Mouse (Mus musculus): ENCODE data around the gene Secisbp2l. TPM values are rescaled to one million over a fixed set of nuclear protein-coding genes. Genes with fewer than 3 reads are reported as not detected.
A peak's percentile ranks its signal among the peaks of the same experiment; 100 is the strongest.

Gene Secisbp2l
- polyA plus RNA-seq, 1 experiment from 2014 or later, result 11.2 TPM

DNA sequence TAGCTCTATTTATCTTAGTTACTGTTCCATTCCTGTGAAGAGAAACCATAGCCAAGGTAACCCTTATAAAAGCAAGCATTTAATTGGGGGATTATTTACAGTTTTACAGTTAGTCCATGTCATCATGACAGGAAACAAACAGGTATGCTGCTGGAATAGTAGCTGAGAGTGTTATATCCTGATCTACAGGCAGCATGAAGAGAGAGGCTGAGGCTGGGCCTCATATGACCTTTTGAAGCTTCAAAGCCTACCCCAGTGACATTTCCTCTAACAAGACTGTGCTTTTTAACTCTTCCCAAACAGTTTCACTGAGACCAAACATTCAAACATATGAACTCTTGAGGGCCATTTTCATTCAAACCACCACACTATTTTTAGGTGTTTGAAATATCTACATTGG lies 15.2 kb upstream of the Secisbp2l start:
- Histone ChIP-seq H3K27ac (replicated peaks) (no peak overlapping the region), H3K36me3 (no peaks in the 10 kb centered on the region), H3K4me1 (peaks cover 17% of the 10 kb centered on the region), H3K9me3 (no peaks in the 10 kb centered on the region), H3K4me3 (no peak overlapping the region), H3K4me2 (no peak overlapping the region), H3K9ac (no peak overlapping the region), H3K27me3 (replicated peaks) (no peaks in the 10 kb centered on the region)
- no peak for ATAC-seq (ENCODE audit: extremely low read depth, insufficient number of reproducible peaks, low FRiP score, low TSS enrichment)

DNA sequence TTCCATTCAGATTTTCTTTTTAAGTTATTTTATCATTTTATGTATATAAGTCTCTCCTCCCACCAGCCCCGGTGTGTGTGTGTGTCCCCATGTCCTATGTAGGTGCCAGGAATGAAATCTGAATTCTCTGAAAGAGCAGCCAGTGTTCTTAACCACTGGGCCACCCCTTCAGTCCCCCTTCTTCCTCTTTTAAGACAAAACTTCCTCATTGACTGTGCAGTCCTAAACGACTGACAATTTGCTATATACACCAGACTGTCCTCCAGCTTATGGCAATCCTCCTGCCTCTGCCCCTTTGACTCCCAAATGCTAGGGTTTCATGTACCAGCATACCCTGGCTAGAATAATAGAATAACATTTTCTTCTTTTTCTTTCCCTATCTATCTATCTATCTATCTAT lies 12.4 kb upstream of the Secisbp2l start:
- Histone ChIP-seq H3K9ac (no peak overlapping the region), H3K9me3 (no peaks in the 10 kb centered on the region), H3K27ac (replicated peaks) (no peak overlapping the region), H3K4me1 (peaks cover 4% of the 10 kb centered on the region), H3K27me3 (replicated peaks) (no peaks in the 10 kb centered on the region), H3K4me3 (no peak overlapping the region), H3K36me3 (no peaks in the 10 kb centered on the region), H3K4me2 (no peak overlapping the region)
- 60% methylated on average over 2 of the region's 2 CpGs for WGBS
- no peak for ATAC-seq (ENCODE audit: extremely low read depth, insufficient number of reproducible peaks, low FRiP score, low TSS enrichment)

DNA sequence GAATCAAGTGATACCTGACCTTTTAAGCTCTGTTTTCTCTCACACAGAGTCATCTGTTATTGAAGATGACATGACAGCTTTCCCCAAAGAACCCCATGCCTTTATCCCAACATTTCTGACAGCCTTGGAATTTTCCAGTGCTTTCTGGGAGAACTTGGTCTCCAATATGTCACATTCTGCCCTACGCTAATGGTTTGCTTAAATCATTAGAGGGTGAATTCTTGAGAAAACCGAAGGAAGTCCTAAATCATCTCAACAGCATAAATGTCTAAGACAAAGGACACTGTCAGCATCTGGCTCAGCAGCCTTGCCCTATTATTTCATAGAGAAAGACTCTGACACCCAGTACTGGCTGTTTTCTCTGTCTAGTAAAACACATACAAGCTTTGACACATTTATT lies 11.5 kb upstream of the Secisbp2l start:
- Histone ChIP-seq H3K9ac (no peak overlapping the region), H3K27me3 (replicated peaks) (no peaks in the 10 kb centered on the region), H3K9me3 (no peaks in the 10 kb centered on the region), H3K27ac (replicated peaks) (no peak overlapping the region), H3K4me1 (no peaks in the 10 kb centered on the region), H3K4me3 (no peak overlapping the region), H3K4me2 (no peak overlapping the region), H3K36me3 (no peaks in the 10 kb centered on the region)
- no peak for ATAC-seq (ENCODE audit: extremely low read depth, insufficient number of reproducible peaks, low FRiP score, low TSS enrichment)
- WGBS, result 70% methylated on average over 2 of the region's 2 CpGs

DNA sequence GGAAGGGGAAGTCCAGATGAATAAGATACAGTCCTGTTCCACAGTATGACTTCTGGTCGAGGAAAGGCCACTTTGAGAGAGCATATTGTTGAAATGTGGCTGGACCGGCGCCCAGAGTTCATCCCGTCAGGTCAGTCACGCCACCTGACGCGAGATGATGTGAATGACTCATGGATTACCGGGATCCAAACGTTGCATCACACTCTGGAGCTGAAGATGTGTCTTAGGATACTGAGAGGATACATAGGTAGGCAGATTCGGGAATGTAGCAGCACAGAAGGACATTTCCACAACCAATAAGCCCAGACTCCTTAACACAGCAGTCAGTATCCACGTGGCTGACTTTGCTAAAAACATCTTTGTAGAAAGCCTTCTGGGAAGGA lies 10.2 kb upstream of the Secisbp2l start:
- no peaks in the 10 kb centered on the region for H3K36me3 ChIP-seq
- H3K4me2 ChIP-seq, result no peak overlapping the region
- WGBS, result 67% methylated on average over 11 of the region's 11 CpGs
- ATAC-seq (ENCODE audit: extremely low read depth, insufficient number of reproducible peaks, low FRiP score, low TSS enrichment), result no peak
- H3K9ac ChIP-seq, result no peak overlapping the region
- H3K27ac ChIP-seq (replicated peaks), result no peak overlapping the region
- H3K4me1 ChIP-seq, result peaks cover 5% of the 10 kb centered on the region; the same call in 1 of the 2 replicates
- no peak overlapping the region for H3K4me3 ChIP-seq
- no peaks in the 10 kb centered on the region for H3K27me3 ChIP-seq (replicated peaks)
- H3K9me3 ChIP-seq, result no peaks in the 10 kb centered on the region

DNA sequence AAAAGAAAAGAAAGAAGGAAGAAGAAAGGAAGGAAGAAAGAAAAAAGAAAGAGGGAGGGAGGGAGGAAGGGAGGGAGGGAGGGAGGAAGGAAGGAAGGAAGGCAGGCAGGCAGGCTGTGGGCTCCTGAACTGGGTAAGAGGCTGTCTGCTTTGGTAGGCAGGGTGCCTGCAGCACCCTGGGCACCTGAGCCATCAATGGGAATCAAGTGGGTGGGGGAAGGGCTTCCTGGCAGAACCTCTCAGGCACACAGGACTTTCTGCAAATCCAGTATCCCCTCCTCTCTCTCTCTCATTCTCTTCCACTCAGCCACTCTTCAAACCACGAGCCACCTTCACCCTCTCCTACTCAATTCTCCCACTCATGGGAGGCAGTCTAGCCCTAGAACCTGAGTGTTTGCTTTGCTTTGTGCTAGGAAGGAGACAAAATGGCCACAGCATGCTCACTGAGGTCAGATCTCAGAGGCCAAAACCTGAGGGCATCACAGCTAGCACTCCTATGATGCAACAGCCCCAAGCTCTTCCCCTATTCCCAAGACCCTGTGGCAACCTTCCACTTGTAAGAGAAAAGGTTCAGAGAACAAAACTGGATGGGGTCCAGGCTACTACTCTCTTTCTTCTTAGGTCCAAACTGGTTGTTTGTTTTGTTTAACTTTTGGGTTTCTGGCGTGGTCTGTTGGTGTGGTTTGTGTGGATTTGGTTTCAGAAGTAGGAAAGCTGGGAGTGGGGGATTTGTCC lies 9.6 kb upstream of the Secisbp2l start:
- Histone ChIP-seq H3K4me1 (peaks cover 10% of the 10 kb centered on the region), H3K9ac (no peak overlapping the region), H3K27me3 (replicated peaks) (no peaks in the 10 kb centered on the region), H3K36me3 (no peaks in the 10 kb centered on the region), H3K9me3 (no peaks in the 10 kb centered on the region), H3K4me3 (no peak overlapping the region), H3K27ac (replicated peaks) (no peak overlapping the region), H3K4me2 (no peak overlapping the region)
- WGBS, result 67% methylated on average over 2 of the region's 2 CpGs
- ATAC-seq (ENCODE audit: extremely low read depth, insufficient number of reproducible peaks, low FRiP score, low TSS enrichment), result no peak

DNA sequence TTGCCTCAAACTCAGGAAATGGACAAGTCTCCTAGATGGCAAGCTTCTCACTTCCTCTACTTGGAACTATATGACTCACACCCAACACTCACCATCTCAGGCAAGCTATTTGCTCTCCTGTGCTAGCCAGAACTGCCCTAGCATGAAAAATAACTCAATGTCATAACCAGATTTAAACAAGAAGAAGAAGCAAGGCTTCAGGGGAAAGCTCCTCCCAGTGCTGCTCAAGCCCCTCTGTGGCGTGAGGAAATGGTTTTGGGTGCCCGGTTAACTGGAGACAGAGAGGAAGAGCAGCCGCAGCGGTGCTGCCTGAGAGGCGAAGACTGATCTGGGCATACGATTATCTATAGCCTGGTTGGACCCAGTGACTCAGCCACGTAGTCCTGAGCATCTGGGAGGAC lies 8.8 kb upstream of the Secisbp2l start:
- ATAC-seq (ENCODE audit: extremely low read depth, insufficient number of reproducible peaks, low FRiP score, low TSS enrichment), result no peak

DNA sequence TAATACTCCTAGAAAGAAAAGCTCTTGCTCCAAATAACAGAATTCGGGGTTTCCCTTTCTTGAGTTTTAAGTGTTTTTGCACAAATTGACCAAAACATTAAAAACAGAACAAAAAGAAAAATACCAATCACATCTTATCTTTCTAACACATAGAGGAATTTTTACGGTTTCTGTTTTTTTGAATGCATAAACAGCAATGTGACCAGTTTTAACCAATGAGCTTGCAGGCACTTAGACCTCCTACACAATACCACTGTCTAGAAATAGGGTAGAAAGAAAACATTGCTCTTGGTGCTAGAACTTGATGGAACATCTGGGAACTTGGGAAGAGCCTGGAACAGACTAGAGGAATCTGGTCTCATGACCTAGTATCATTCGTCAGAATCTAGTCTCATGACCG lies 7.6 kb upstream of the Secisbp2l start:
- peaks cover 10% of the 10 kb centered on the region for H3K4me1 ChIP-seq
- H3K9me3 ChIP-seq, result no peaks in the 10 kb centered on the region
- H3K36me3 ChIP-seq, result no peaks in the 10 kb centered on the region
- H3K9ac ChIP-seq, result no peak overlapping the region
- H3K27ac ChIP-seq (replicated peaks), result no peak overlapping the region
- H3K4me2 ChIP-seq, result no peak overlapping the region
- WGBS, result 83% methylated on average over 4 of the region's 4 CpGs
- H3K4me3 ChIP-seq, result no peak overlapping the region
- ATAC-seq (ENCODE audit: extremely low read depth, insufficient number of reproducible peaks, low FRiP score, low TSS enrichment), result no peak
- H3K27me3 ChIP-seq (replicated peaks), result no peaks in the 10 kb centered on the region

More for the DNA sequence above, 8.8 kb upstream of the Secisbp2l start:
- Histone ChIP-seq H3K4me1 (peaks cover 10% of the 10 kb centered on the region), H3K27ac (replicated peaks) (0 out of 2 replicates have a peak overlapping the region, but pooled peaks have one; percentile 32), H3K9me3 (no peaks in the 10 kb centered on the region), H3K4me3 (no peak overlapping the region), H3K27me3 (replicated peaks) (no peaks in the 10 kb centered on the region), H3K9ac (no peak overlapping the region), H3K4me2 (no peak overlapping the region), H3K36me3 (no peaks in the 10 kb centered on the region)
- 61% methylated on average over 7 of the region's 7 CpGs for WGBS

DNA sequence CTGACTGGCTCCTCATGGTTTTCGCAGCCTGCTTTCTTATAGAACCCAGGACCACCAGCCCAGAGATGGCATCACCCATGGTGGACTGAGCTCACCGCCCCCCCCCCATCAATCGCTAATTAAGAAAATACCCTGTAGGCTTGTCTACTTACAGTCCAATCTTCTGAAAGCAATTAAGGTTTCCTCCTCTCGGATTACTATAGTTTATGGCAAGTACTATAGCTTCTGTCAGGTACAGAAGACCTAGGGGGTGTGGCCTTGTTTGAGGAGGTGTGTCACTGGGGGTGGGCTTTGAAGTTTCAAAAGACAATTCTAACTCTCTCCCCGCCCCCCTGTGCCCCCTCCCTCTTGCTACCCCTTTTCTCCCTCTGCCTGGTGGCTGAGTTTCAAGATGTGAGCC lies 6.6 kb upstream of the Secisbp2l start:
- Histone ChIP-seq H3K27me3 (replicated peaks) (no peaks in the 10 kb centered on the region), H3K9ac (no peak overlapping the region), H3K36me3 (no peaks in the 10 kb centered on the region), H3K4me1 (peaks cover 10% of the 10 kb centered on the region), H3K4me3 (no peak overlapping the region), H3K4me2 (no peak overlapping the region), H3K9me3 (no peaks in the 10 kb centered on the region), H3K27ac (replicated peaks) (no peak overlapping the region)
- 69% methylated on average over 5 of the region's 5 CpGs for WGBS
- no peak for ATAC-seq (ENCODE audit: extremely low read depth, insufficient number of reproducible peaks, low FRiP score, low TSS enrichment)

DNA sequence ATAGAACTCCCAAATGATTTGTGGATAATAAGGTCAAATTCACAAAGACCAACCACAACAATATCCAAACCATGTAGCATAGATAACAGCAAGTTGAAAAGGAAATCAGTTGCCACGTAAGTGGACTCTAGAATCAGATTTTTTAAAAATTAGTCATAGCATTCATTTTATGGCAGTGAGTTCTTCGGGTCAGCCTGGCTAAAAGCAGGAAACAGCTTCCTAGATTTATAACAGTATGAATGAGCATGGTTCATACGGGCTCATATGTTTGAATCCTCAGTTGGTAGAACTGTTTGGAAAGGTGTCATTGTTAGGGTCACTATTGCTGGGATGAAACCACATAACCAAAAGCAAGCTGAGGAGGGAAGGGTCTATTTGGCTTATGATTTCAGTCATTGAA lies 6.1 kb upstream of the Secisbp2l start:
- Histone ChIP-seq H3K4me3 (no peak overlapping the region), H3K27ac (replicated peaks) (no peak overlapping the region), H3K9me3 (no peaks in the 10 kb centered on the region), H3K4me2 (no peak overlapping the region), H3K9ac (no peak overlapping the region), H3K4me1 (peaks cover 10% of the 10 kb centered on the region), H3K27me3 (replicated peaks) (no peaks in the 10 kb centered on the region), H3K36me3 (no peaks in the 10 kb centered on the region)
- ATAC-seq (ENCODE audit: extremely low read depth, insufficient number of reproducible peaks, low FRiP score, low TSS enrichment), result no peak
- WGBS, result 59% methylated on average over 3 of the region's 3 CpGs

DNA sequence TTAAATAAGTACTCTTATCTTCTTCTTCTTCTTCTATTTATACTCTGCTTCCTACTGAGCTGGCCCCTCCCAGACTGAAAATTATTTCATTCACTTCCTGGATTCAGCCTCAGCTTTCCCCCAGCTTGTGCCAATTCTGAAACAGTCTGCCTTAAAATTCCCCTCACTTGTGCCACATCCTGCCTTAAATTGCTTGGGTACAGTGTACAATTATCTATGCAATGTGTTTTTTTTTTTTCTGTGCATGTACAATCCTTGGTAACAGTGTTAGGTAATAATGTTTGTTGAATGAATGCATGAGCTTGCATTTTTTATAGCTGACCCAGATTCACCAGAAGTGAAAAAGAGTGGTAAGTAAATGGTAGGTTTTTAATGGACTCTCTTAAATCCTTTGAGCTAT lies 5.7 kb upstream of the Secisbp2l start:
- Histone ChIP-seq H3K27me3 (replicated peaks) (no peaks in the 10 kb centered on the region), H3K9ac (no peak overlapping the region), H3K4me1 (peaks cover 14% of the 10 kb centered on the region), H3K4me3 (no peak overlapping the region), H3K36me3 (no peaks in the 10 kb centered on the region), H3K9me3 (no peaks in the 10 kb centered on the region), H3K4me2 (no peak overlapping the region), H3K27ac (replicated peaks) (no peak overlapping the region)
- no peak for ATAC-seq (ENCODE audit: extremely low read depth, insufficient number of reproducible peaks, low FRiP score, low TSS enrichment)

DNA sequence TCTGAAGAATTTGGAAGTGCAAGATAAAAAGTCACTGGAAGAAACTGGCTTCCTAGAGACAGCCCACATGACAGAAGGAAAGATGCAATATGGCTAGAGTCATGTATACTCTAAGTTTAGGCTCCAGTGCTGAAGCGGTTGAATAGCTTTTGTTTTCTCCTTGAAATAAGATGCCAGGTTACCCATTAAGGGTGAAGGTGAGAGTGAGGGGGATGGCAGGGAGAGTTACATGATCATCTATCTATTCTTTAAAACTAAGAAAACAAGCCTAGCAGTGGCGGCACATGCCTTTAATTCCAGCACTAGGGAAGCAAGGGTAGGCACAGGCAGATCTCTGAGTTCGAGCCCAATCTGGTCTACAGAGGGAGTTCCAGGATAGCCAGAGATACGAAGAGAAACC lies 2.4 kb upstream of the Secisbp2l start:
- peaks cover 37% of the 10 kb centered on the region for H3K4me1 ChIP-seq
- H3K27me3 ChIP-seq (replicated peaks), result no peaks in the 10 kb centered on the region
- ATAC-seq (ENCODE audit: extremely low read depth, insufficient number of reproducible peaks, low FRiP score, low TSS enrichment), result no peak
- no peak overlapping the region for H3K4me3 ChIP-seq
- H3K36me3 ChIP-seq, result no peaks in the 10 kb centered on the region
- no peak overlapping the region for H3K27ac ChIP-seq (replicated peaks)
- WGBS, result 58% methylated on average over 4 of the region's 4 CpGs
- no peak overlapping the region for H3K9ac ChIP-seq
- H3K9me3 ChIP-seq, result no peaks in the 10 kb centered on the region
- H3K4me2 ChIP-seq, result no peak overlapping the region

DNA sequence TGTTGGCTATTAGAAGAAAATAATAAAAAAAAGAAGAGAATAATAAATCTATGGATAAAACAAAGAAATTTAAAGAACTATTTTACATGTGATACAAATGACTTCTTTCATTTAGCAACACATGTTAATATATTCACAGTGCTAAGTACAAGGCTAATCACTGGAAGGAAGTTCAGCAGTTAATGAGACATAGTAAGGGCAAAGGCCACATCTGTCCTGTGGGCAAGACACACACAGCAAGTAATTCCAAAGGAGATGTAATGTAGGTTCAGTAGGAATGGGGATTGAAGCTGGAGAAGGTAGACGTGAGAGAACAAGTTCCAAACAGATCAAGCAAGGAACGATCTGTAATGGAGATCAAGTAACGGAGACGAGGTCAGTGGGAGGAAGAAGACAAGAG lies 1.7 kb upstream of the Secisbp2l start:
- Histone ChIP-seq H3K4me1 (peaks cover 37% of the 10 kb centered on the region), H3K27ac (replicated peaks) (no peak overlapping the region), H3K4me3 (no peak overlapping the region), H3K9ac (no peak overlapping the region), H3K36me3 (no peaks in the 10 kb centered on the region), H3K4me2 (no peak overlapping the region), H3K9me3 (no peaks in the 10 kb centered on the region), H3K27me3 (replicated peaks) (no peaks in the 10 kb centered on the region)
- WGBS, result 72% methylated on average over 4 of the region's 4 CpGs
- ATAC-seq (ENCODE audit: extremely low read depth, insufficient number of reproducible peaks, low FRiP score, low TSS enrichment), result no peak
